Mouse (Mus musculus) hindbrain, embryonic 10.5 days (tissue): Measurements from ENCODE around the gene H2bfm. TPM values are rescaled to one million over a fixed set of nuclear protein-coding genes. Genes with fewer than 3 reads are reported as not detected.
"Not testable (repeated sequence)": the region's sequence is repeated elsewhere in the genome, so short reads cannot be mapped to it uniquely, and the experiment has no call there.

Experiments used
- DNase-seq: peaks from one replicate; pipeline ENCODE4 v3.0.0-alpha.2; 2017; ENCODE audit warnings: low spot score
- H3K27ac ChIP-seq: fragments of 300-500 bp; sonication (generic); 2 replicates; pipeline ENCODE4 v1.5.1; 2016; ENCODE audit warnings: mild to moderate bottlenecking, moderate library complexity
- H3K27me3 ChIP-seq: fragments of 300-500 bp; sonication (generic); 2 replicates; pipeline ENCODE4 v1.6.1; 2016; ENCODE audit warnings: mild to moderate bottlenecking; ENCODE audit not compliant: poor library complexity, insufficient read depth, severe bottlenecking
- H3K36me3 ChIP-seq: fragments of 300-500 bp; sonication (generic); 2 replicates; pipeline ENCODE4 v1.6.1; 2016; ENCODE audit warnings: mild to moderate bottlenecking, moderate library complexity
- H3K4me1 ChIP-seq: fragments of 300-500 bp; sonication (generic); replicated peaks from 2 replicates; pipeline ENCODE4 v1.6.1; 2016; ENCODE audit warnings: mild to moderate bottlenecking
- H3K4me3 ChIP-seq: fragments of 300-500 bp; sonication (generic); 2 replicates; pipeline ENCODE4 v1.5.1; 2016; ENCODE audit warnings: mild to moderate bottlenecking, moderate library complexity
- H3K9me3 ChIP-seq: fragments of 300-500 bp; sonication (generic); 2 replicates; pipeline ENCODE4 v1.6.1; 2016; ENCODE audit warnings: mild to moderate bottlenecking, moderate library complexity
- WGBS: fragments of 180-500 bp; shearing (Covaris S2); methylation state at CpG from one replicate; pipeline ENCODE4 v1.1.7; 2016; 5-methylcytosine and 5-hydroxymethylcytosine counted together
- polyA plus RNA-seq: library from polyadenylated mRNA; unstranded; fragments of >200 nt; fragmentation: Nextera tagmentation; extraction: Ambion mirVana; gene quantifications from 2 replicates; pipeline ENCODE4 v1.2.1, GENCODE M21; 2016

H2bfm gene
- not detected in 2 replicates for polyA plus RNA-seq

GRCm38 (mm10) chrX:136927031-136927430 is at the start of gene H2bfm:
TSS of gene H2bfm (plus strand) at chrX:136927325.
- Histone ChIP-seq H3K27ac (no peak within 1 kb of the TSS), H3K27me3 (no peaks in the 10 kb centered on the region), H3K4me3 (no peak within 1 kb of the TSS), H3K4me1 (no peaks in the 10 kb centered on the region), H3K36me3 (no peaks in the 10 kb centered on the region), H3K9me3 (peaks cover 12% of the 10 kb centered on the region; the same call in 1 of the 2 replicates)
- no peak for DNase-seq
- 92% methylated on average over 14 of the region's 14 CpGs for WGBS

GRCm38 (mm10) chrX:136895757-136896156 is 31.4 kb upstream of the H2bfm start:
- Histone ChIP-seq H3K4me1 (no peaks in the 10 kb centered on the region), H3K27me3 (no peaks in the 10 kb centered on the region), H3K4me3 (no peak overlapping the region), H3K27ac (no peak overlapping the region), H3K9me3 (no peaks in the 10 kb centered on the region), H3K36me3 (no peaks in the 10 kb centered on the region)
- 66% methylated on average over 2 of the region's 2 CpGs for WGBS
- no peak for DNase-seq

DNA sequence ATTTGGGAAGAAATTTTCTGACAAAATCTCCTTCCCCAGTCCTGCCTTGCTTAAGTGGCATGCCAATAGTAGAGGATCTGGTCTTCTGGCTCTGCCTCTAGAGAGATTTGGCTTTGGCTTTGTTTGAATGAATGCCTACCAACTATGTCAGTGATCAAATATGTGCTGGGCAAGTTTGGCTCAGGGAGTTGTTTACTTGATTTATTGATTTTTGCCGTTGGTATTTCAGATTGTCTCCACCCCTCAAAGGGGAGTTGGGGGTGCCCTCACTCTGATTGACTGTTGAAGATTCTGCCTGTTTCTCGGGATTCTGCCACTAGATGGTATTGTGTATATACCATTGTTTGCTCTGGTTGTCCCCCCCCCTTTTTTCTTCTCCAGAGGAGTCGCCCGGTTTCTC is 22.8 kb upstream of the H2bfm start:
- no peaks in the 10 kb centered on the region for H3K4me1 ChIP-seq
- no peak for DNase-seq
- no peak overlapping the region for H3K4me3 ChIP-seq
- no peaks in the 10 kb centered on the region for H3K27me3 ChIP-seq
- no peak overlapping the region for H3K27ac ChIP-seq
- 60% methylated on average over 4 of the region's 4 CpGs for WGBS
- no peaks in the 10 kb centered on the region for H3K36me3 ChIP-seq
- no peaks in the 10 kb centered on the region for H3K9me3 ChIP-seq

DNA sequence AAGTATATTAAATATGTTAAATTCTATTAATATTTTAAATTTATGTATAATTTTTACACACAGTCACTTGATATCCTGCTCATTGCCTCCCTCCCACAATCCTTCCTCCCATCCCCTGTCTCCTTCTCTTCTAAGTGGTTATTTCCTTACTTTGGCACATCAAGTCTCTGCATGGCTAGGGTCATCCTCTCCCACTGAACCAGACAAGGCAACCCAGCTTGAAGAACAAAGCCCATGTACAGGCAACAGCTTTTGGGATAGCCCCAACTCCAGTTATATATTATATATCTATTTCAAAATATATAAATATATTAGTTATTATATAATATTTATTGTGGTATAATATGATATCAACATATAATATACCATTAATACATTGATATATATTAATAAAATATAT is 1.3 kb upstream of the H2bfm start:
- H3K9me3 ChIP-seq = peaks cover 12% of the 10 kb centered on the region; the same call in 1 of the 2 replicates
- H3K4me3 ChIP-seq = no peak overlapping the region
- H3K27ac ChIP-seq = no peak overlapping the region
- H3K36me3 ChIP-seq = no peaks in the 10 kb centered on the region
- no peaks in the 10 kb centered on the region for H3K4me1 ChIP-seq
- DNase-seq = no peak
- H3K27me3 ChIP-seq = no peaks in the 10 kb centered on the region

- Histone ChIP-seq H3K9me3 (no peaks in the 10 kb centered on the region), H3K4me3 (no peak overlapping the region), H3K36me3 (no peaks in the 10 kb centered on the region), H3K4me1 (no peaks in the 10 kb centered on the region), H3K27me3 (no peaks in the 10 kb centered on the region), H3K27ac (no peak overlapping the region)
- no peak for DNase-seq
- WGBS = 49% methylated on average over 3 of the region's 3 CpGs
Measured at GRCm38 (mm10) chrX:136937985-136938384, 10.9 kb downstream of the H2bfm start.

GRCm38 (mm10) chrX:136957583-136958279 is 30.6 kb downstream of the H2bfm start:
- not testable (repeated sequence) for H3K9me3 ChIP-seq, H3K27me3 ChIP-seq, H3K36me3 ChIP-seq, H3K27ac ChIP-seq, H3K4me1 ChIP-seq
- DNase-seq = peak; percentile 58
- H3K4me3 ChIP-seq = peak overlapping the region; percentile 46
- 30% methylated on average over 13 of the region's 13 CpGs for WGBS

DNA sequence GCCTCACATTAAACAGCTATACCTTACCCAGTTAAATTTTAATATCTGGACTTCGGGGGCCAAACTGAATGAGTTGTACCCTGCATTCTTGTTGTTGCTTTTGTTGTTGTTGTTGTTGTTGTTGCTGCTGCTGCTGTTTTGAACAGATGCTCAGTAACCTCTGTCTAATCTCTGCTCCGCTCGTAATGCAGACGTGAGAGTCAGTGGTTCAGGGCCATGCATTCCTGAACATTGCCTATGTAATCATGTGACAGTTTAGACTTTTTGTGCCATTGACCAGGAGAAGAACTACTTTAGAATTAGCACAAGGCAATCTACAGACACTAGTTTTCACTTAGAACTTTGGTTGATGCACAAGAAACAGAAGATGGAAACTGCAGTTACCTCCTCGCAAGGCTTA is 31.2 kb downstream of the H2bfm start:
- not testable (repeated sequence) for H3K4me1 ChIP-seq, H3K9me3 ChIP-seq, DNase-seq, H3K36me3 ChIP-seq, H3K27me3 ChIP-seq, H3K27ac ChIP-seq
- 60% methylated on average over 5 of the region's 5 CpGs for WGBS
- H3K4me3 ChIP-seq = peak overlapping the region; percentile 46

DNA sequence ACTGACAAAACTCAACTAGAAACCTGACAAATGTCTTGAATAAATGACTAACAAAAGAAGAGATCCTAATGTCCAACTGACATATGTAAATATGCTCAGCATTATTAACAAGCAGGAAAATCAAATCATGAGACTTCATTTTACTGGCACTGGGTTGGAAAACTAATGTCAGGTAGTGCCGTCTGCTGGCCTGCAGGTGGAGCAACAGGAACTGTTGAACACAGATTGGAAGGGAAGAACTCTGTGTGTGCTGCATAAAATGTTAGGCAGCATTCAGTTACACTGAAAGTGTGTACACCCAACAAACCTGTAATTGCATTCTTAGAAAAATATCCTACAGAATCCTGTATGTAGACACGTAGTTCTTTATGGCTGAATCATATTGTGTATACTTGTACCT is 32.6 kb downstream of the H2bfm start:
- H3K9me3 ChIP-seq = no peaks in the 10 kb centered on the region
- WGBS = 32% methylated on average over 2 of the region's 2 CpGs
- no peaks in the 10 kb centered on the region for H3K4me1 ChIP-seq
- no peaks in the 10 kb centered on the region for H3K27me3 ChIP-seq
- H3K27ac ChIP-seq = no peak overlapping the region
- H3K4me3 ChIP-seq = no peak overlapping the region
- DNase-seq = no peak
- H3K36me3 ChIP-seq = no peaks in the 10 kb centered on the region

DNA sequence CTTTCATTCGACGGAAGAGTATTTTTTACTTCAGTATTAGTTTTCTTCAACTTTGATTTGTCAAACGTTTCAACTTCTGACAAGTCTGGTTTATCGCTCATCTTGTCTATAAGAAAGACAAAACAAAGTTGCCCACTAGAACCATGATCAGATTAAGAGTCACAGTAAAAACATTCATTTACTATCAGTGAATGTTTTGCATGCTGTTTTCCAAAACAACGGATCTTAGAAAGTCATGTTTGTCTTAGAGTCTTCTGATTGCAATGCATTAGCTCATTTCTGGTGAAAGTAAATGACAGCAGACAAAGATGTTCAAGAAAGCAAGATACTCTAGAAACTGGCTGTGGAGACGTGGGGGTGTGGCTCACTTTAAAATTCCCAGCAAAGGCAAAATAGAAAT is 48.3 kb downstream of the H2bfm start, which contains the start of gene Tmsb15b2:
Tmsb15b2 (minus strand) TSS at position 101 of the 400 bp plus-strand sequence.
- not testable (repeated sequence) for DNase-seq, H3K9me3 ChIP-seq, H3K27me3 ChIP-seq, H3K4me1 ChIP-seq, H3K36me3 ChIP-seq
- 86% methylated on average over 6 of the region's 6 CpGs for WGBS
- H3K27ac ChIP-seq = 0 out of 2 replicates have a peak within 1 kb of the TSS, but pooled peaks have one; percentile 23
- H3K4me3 ChIP-seq = peak within 1 kb of the TSS; percentile 52

- WGBS = 34% methylated on average over 15 of the region's 15 CpGs
- peak; percentile 68 for DNase-seq
- H3K27me3 ChIP-seq = no peaks in the 10 kb centered on the region
- H3K4me3 ChIP-seq = peak within 1 kb of the TSS; percentile 52
- 0 out of 2 replicates have a peak within 1 kb of the TSS, but pooled peaks have one; percentile 23 for H3K27ac ChIP-seq
- no peaks in the 10 kb centered on the region; the same call in 1 of the 2 replicates for H3K4me1 ChIP-seq
- H3K9me3 ChIP-seq = no peaks in the 10 kb centered on the region
- H3K36me3 ChIP-seq = no peaks in the 10 kb centered on the region
Measured at GRCm38 (mm10) chrX:136976424-136977084, 49.4 kb downstream of the H2bfm start, which contains the start of the genes Tmsb15l and Tmsb15b1. TSS of gene Tmsb15l (minus strand) at chrX:136976869. TSS of gene Tmsb15b1 (minus strand) at chrX:136976874.

Other genes starting within 250 kb of the H2bfm start
- 7.2 and 9.0 TPM in 2 replicates for gene Tceal1, start 219.3 kb upstream of the H2bfm start, polyA plus RNA-seq
- gene Morf4l2, start 183.6 kb upstream of the H2bfm start, polyA plus RNA-seq = 514 and 571 TPM in 2 replicates
- gene Glra4, start 147.2 kb upstream of the H2bfm start, polyA plus RNA-seq = 0.14 TPM in 1 of 2 replicates, not detected in the other
- gene Plp1, start 104.7 kb upstream of the H2bfm start, polyA plus RNA-seq = 12.8 and 23.7 TPM in 2 replicates
- gene Rab9b, start 58.6 kb upstream of the H2bfm start, polyA plus RNA-seq = 1.2 and 2.5 TPM in 2 replicates
- gene Tmsb15b2, start 48.2 kb downstream of the H2bfm start, polyA plus RNA-seq = 45.2 and 53.5 TPM in 2 replicates
- gene Tmsb15l, start 49.5 kb downstream of the H2bfm start, polyA plus RNA-seq = 4.7 and 5.7 TPM in 2 replicates
- gene Tmsb15b1, start 49.5 kb downstream of the H2bfm start, polyA plus RNA-seq = 21.5 and 22.3 TPM in 2 replicates
- 52.4 and 66.5 TPM in 2 replicates for gene Zcchc18, start 65.8 kb downstream of the H2bfm start, polyA plus RNA-seq
- 10.4 and 12.1 TPM in 2 replicates for gene Slc25a53, start 111.0 kb downstream of the H2bfm start, polyA plus RNA-seq
- gene Fam199x, start 122.3 kb downstream of the H2bfm start, polyA plus RNA-seq = 7.9 and 12.2 TPM in 2 replicates
- not detected in 2 replicates for gene Esx1, start 194.8 kb downstream of the H2bfm start, polyA plus RNA-seq